Mouse (Mus musculus) naive thymus-derived CD4-positive, alpha-beta T cell, adult 5 months (primary cell): Measurements from ENCODE around the gene Pcyox1. TPM values are rescaled to one million over a fixed set of nuclear protein-coding genes. Genes with fewer than 3 reads are reported as not detected.

Experiments
- polyA plus RNA-seq: library from polyadenylated mRNA; unstranded; fragments of 100-300 nt; shearing (Covaris generic); gene quantifications from one replicate; pipeline ENCODE4 v1.2.1, GENCODE M21; 2017

Pcyox1 gene
- polyA plus RNA-seq, result 8.3 TPM

DNA sequence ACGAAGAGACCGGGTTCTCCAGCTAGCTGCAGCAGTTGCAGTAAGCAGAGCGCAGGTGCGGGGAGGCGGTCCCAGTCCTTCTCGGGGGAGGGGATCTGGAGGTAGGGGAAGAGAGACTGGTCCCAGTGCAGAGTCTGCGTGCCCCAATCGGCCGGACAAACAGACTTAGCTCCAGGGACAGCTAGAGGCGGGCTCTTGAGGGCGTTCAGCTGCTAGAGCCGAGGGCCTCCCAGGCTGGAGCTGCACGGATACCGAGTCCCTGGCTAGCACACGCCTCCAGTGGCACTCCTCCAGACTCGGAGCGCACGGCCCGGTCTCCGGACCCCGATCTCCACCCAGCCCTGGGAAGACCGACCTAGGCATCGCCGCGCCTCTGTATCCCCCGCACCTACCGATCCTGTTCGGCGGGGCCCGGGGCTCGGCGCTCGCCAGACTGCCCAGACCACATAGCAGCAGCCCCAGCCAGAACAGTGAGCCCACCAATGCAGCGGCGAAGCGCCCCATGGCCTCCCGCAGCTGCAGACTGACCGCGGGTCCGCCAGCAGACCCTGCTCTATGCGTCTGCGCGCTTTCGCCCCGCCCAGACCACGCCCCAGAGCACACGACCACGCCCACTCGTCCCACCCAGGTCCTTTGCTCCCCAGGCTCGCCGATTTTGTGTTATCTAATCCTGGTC, at the start of gene Pcyox1:
Pcyox1 (minus strand) TSS at position 574 of the 676 bp plus-strand sequence.

DNA sequence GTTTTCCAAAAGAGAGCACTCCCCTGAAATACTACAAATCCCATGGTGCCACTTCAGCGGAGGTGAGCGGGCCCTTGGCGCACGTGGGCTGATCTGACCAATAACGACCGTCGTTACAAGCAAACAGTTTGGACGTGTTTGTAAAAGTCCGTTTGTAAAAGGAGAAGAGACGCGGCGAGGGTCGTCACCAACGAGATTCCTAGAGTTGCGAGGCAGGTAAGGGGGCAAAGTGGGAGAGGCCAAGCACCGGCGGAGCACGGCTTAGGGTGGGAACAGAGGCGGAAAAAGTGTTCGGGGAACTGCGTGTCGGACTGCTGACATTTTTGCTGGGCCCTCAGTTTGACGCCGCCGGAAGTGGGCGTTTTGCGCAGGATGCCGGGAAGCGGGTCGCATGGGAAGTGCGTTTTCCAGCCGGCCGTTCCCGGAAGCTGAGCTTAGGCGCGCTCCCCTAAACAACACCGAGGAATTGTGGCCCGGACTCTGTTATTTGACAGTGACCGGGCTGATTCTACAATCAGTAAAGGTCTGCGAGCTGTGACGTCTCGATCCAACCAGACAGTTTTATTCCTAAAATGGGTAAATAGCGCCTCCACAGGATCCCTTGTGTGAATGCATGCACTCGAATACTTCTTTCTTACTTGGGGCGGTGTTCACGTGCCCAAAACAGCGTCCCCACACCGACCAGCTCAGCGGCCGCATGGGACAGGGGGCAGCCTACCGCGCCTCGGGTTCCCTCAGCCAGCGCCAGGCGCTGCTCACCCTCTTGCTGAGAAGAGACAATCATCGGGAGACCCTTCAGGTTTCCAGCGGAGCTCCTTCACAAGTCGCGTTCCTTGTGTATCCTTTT, 41.5 kb upstream of the Pcyox1 start, which contains the start of gene C87436:
C87436 (plus strand) TSS at position 103 of the 847 bp plus-strand sequence.

DNA sequence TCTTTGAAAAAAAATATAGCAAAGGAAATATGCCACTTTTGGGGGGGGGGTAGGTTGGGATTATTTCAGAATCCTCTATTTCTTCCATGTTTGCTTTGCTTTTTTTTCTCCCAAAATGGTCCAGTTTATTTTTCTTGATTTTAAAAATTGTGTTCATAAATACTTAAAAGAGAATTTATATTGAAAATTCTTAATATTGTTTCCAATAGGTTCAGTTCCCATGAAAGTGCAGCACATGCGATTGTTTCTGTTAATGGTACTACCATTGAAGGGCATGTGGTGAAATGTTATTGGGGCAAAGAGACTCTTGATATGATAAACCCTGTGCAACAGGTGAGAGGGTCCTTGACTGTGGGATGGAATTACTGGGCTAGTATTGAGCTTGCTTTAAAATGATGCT, 29.4 kb upstream of the Pcyox1 start, which contains the start of gene Gm44790:
Gm44790 (plus strand) TSS at position 301 of the 400 bp plus-strand sequence.

DNA sequence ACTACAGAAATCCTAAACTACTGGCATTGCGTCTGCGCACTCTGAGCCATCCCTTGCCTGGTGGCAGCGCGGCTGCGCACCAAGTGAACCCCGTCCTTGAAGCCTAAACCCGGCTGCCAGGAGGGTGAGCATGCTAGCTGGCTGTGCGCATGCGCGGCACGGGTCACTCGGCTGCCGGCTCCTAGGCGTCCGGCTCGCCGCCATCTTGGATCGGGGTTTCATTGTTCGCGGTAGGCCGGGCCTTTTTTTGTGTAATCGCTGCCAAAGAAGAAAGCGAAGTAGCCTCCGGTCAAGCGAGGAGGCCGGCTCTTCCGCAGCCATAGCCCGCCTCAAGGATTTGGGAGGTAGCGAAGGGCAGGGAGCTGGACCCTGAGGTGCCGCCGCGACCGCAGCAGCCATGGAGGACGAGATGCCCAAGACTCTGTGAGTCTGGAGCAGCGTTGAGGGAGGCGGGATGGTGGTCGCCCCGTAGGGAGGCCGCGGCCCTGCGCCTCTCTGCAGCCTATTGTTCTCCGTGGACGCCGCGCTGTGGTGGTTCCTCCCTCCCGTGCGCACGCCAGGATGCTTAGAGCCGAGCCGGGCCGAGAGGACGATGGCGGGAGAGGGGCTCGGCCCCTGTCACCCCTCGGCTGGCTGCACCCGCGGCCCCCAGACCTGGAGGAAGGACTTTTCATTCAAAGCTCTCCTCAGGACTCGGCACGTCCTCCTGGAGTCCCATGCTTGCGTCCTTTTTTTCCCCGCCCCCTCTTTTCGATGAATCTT, 7.3 kb upstream of the Pcyox1 start, which contains the start of gene Tia1:
Tia1 (plus strand) TSS at position 120 of the 762 bp plus-strand sequence.

DNA sequence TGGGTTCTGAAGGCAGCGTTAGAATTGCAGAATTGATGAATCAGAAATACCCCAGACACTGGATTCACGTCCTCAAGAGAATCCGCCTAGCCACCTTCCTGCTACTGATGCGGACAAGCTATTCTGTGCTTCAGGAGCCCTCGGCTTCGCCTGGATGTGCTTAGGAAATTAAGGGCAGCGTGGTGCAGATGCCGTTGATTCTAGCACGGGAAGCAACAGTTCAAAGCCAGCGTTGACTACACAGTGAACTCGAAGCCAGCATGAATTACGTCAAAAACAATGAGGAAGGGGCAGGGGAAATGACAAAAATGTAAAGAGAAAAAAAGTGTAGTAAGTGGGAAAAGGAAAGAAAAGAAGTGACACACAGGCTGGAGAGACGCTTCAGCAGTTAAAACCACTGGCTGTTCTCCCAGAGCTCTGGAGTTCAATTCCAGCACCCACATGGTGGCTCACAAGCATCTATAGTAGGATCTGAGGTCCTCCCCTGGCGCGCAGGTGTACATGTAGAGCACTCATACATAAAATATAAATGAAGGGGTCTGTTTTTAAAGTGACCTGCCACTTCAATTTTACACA, 26.1 kb downstream of the Pcyox1 start, which contains the start of gene Snrpg:
Snrpg (plus strand) TSS at position 541 of the 576 bp plus-strand sequence.

DNA sequence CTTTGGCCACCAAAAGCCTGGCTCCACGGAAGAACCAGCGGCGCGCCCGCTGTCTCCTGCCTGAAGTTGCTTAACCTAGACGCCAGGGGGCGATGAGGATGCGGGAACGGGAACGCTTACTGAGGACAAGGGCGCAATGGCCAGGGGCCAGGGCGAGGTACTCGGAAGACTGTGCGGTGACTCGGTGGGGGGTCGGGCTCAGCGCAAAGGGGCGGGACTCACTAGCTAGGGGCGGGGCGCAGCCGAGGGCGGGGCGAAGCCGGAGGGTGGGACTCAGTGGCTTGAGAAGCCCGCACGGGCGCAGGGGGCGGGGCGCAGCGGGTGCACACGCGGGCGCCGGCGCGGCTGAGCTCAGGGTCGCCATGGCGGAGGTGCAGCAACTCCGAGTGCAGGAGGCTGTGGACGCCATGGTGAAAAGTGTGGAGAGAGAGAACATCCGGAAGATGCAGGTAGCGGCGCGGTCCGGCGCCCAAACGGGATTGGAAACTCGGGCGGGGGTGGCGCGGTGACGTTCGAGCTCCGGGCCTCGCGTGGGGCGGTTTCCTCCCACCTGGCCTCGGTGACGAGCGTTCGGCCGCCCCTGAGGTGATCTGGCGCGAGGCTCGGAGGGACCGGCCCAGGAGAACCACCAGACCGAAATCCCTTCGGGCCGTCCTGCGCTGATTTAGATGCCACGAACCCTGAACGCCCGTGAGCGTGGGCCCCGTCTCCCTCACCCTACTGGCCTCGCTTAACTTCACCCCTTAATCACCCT, 31.4 kb downstream of the Pcyox1 start, which contains the start of gene Fam136a:
Fam136a (plus strand) TSS at position 276 of the 754 bp plus-strand sequence.

Other genes starting within 250 kb of the Pcyox1 start
- not detected for gene Tgfa, start 201.9 kb downstream of the Pcyox1 start, polyA plus RNA-seq
- 27.4 TPM for gene Fam136a, start 31.5 kb downstream of the Pcyox1 start, polyA plus RNA-seq
- 392 TPM for gene Snrpg, start 25.9 kb downstream of the Pcyox1 start, polyA plus RNA-seq
- gene Tia1, start 7.1 kb upstream of the Pcyox1 start, polyA plus RNA-seq, result 97.0 TPM
- gene Gm44790, start 29.5 kb upstream of the Pcyox1 start, polyA plus RNA-seq, result not detected
- gene C87436, start 41.2 kb upstream of the Pcyox1 start, polyA plus RNA-seq, result 60.0 TPM
- gene Pcbp1, start 129.2 kb upstream of the Pcyox1 start, polyA plus RNA-seq, result 353 TPM
- gene Asprv1, start 231.0 kb upstream of the Pcyox1 start, polyA plus RNA-seq, result not detected